Mouse (Mus musculus) right cerebral cortex, postnatal 14 days (tissue): ENCODE measurements around the gene Atp6v0b.
A peak's percentile ranks its signal among the peaks of the same experiment; 100 is the strongest.

Experiments
- DNase-seq: peaks from one replicate; pipeline ENCODE4 v3.0.0; 2022

Gene Atp6v0b

GRCm38 (mm10) chr4:117869317-117869716, 17.8 kb downstream of the Atp6v0b start:
- no peak for DNase-seq

DNA sequence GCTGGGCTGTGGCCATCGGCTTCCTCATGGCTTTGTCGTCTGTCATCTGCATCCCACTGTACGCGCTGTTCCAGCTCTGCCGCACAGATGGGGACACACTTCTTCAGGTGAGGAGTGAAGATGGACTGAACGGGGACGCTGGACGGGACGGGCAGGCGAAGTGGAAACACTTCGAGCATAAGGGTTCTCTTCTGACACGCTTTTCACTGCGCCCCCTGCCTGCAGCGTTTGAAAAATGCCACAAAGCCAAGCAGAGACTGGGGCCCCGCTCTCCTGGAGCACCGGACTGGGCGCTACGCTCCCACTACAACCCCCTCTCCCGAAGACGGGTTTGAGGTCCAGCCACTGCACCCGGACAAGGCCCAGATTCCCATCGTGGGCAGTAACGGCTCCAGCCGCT, 19.3 kb downstream of the Atp6v0b start:
- peak; percentile 65 for DNase-seq

DNA sequence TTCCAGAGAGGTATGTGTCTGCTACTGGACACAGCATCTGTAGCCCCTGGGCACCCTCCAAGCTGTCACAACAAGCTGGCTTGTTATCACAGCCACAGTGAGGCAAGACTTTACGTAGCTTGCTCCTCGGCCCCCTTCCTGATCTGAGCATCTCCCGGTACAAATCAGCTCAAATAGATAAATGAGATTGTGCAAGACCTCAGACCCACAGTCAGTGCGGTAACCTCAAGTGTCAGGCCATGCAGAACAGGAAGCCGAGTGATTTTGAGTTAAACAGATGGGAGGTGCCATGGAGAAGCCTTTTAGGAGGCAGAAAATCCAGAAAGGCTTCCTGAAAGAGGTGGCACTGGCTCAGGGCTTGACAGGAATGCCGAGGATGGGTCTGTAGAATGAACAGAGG, 20.1 kb downstream of the Atp6v0b start:
- no peak for DNase-seq

GRCm38 (mm10) chr4:117866083-117866482, 21.1 kb downstream of the Atp6v0b start:
- DNase-seq, result no peak

DNA sequence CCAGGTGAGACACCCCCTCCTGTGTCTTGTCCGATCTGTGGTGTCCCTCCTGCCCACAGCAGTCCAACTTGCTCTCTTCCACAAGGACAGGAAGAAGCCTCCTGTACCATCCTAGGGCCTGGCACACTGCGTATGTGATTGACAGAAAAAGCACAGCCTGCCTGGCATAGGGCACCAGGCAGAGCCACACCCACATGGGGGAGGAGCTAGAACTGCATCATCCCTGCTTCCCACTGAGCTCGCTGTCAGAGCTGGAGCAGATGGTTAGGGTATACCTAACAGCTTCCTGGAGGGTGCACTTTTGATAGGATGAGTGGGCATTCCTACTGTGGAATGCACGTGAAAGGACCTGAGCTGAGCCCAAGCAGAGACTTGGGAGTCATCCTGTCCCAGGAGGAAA, 24.3 kb downstream of the Atp6v0b start:
- DNase-seq, result peak; percentile 64

GRCm38 (mm10) chr4:117860570-117860969, 26.6 kb downstream of the Atp6v0b start:
- no peak for DNase-seq

DNA sequence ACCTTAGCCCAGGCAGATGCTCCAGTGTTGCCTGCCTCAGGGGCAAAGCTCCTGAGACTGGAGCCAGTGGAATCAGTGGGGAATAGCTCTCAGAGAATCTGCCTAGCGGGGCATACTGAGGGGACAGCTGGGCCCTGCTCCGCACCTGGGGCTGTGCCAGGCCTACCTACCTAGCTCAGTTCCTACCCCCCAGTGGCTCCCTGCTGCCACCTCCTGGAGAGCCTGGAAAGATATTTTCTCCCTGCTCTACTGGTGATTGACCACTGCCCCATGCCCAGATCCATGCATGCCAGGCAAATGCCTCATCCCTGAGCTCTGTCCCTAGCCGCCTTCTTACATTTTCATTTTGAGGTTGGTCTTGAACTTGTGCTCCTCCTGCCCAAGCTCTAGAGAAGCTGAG, 28.3 kb downstream of the Atp6v0b start:
- DNase-seq, result peak; percentile 71

- DNase-seq, result peak; percentile 60
Measured at GRCm38 (mm10) chr4:117855146-117855545, 32.0 kb downstream of the Atp6v0b start.

- no peak for DNase-seq
Measured at GRCm38 (mm10) chr4:117852152-117852868, 34.8 kb downstream of the Atp6v0b start.

DNA sequence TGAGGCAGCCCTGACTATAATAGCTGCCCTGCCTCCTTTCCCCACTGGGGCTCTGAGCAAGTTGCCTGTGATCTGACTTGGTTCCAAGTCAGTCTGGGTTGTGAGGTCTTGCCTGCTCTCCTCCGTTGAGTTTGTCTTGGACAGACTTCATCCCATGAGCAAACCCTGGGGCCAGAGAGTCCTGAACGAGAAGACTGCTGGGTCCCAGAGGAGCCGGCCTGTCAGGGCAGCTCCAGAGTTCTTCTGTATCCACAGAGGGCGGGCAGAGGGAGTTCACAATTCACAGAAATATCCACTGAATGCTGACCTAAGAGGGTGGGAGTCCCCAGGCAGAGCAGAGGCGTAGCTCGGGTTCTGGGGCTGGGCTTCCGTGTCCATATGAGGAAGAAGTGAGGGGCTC, 36.3 kb downstream of the Atp6v0b start:
- DNase-seq, result no peak

GRCm38 (mm10) chr4:117850176-117850575, 37.0 kb downstream of the Atp6v0b start:
- no peak for DNase-seq

DNA sequence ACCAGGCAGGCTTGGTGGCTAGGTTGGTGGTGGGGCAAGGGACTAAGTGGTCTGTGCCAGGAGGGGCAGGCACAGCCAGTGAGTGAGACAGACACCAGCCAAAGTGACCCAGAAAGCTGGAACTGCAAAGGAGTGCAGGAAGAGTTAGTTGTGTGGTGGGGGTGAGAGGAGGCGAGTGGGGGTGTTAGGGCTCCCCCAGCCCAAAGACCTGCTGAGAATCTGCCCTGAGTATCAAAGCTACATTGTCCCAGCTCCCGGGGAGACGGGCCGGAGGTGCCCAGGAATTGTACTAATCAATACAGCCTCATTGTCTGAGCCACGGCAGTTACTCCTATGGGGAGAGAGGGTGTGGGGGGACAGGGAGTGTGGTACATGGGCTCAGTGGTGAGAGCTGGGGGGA, 37.6 kb downstream of the Atp6v0b start:
- no peak for DNase-seq

- no peak for DNase-seq
Measured at GRCm38 (mm10) chr4:117849063-117849462, 38.1 kb downstream of the Atp6v0b start.

GRCm38 (mm10) chr4:117847011-117847410, 40.1 kb downstream of the Atp6v0b start:
- DNase-seq, result peak; percentile 31

DNA sequence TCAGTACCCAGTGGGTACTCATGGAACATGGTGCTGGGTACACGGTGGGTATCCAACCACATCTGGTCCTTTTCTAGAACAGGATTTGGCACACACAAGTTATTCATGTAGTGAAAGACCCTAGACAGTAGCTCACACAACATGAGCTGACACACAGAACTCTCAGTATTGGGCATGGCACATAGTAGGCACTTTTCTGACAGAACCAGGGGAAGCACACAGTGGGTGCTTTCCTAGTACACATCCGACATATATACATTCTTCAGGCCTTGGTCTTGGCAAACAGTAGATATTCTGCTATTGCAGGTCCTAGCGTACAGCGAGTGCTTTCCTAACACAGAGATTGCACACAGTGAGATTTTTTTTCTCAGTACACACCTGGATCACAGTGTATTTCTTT, 40.9 kb downstream of the Atp6v0b start:
- DNase-seq, result no peak

DNA sequence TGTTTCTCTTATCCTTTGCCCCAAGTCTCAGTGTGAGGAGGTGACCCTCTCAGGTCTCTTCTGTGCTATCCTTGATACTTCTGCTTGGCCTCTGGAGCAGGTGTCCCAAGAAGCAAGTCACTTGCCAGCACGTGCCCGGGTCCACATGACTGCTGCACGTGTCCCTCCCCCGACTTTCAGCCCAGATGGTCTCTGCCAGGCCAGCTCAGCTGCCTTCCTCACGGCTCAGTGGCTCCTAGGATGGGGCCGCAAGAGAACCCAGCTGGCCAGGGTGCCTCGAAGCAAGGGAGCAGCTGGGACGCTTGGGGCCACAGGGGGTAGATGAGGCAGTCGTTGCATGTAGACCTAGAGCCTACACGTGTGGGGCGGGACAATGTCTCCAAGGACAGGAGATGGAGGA, 41.8 kb downstream of the Atp6v0b start:
- no peak for DNase-seq

GRCm38 (mm10) chr4:117844467-117844866, 42.7 kb downstream of the Atp6v0b start:
- DNase-seq, result no peak

DNA sequence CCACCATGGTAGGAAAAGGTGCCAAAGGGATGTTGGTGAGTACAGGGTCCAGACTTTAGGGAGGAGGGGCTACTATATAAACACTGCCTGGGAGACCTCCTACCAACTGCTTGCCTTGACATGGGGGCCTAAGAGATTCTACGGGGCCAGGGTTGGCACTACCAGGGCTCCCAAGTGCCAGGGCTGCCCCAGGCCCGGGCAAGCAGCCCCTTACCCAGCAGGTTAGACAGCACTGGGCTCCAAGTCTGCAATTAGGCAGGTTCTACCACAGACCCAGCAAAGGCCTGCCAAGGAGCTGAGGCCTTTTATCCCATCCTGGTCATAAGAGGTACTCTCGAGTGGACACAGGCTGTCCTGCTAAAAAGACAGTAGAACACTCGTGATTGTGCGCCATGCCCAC, 44.0 kb downstream of the Atp6v0b start:
- no peak for DNase-seq

GRCm38 (mm10) chr4:117841566-117841965, 45.6 kb downstream of the Atp6v0b start:
- DNase-seq, result no peak

DNA sequence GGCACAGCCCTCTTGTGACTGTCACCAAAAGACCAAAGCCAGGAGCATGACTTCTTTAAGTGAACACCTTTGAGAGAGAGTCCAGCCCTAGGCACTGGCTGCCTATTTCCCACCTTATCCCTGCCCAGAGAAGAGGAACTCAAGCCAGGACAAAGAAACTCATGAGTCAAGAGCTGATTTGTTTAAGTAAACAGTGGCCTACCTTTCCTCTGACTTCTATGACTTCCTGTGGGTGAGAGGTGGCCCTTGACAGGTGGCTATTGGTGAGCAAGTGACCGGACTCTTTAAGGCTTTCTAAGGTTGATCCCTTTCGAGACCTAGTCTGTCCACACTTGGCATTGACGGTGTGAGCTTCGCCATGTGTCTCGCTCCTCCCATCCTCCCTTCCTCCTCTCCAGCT, 46.3 kb downstream of the Atp6v0b start:
- no peak for DNase-seq

DNA sequence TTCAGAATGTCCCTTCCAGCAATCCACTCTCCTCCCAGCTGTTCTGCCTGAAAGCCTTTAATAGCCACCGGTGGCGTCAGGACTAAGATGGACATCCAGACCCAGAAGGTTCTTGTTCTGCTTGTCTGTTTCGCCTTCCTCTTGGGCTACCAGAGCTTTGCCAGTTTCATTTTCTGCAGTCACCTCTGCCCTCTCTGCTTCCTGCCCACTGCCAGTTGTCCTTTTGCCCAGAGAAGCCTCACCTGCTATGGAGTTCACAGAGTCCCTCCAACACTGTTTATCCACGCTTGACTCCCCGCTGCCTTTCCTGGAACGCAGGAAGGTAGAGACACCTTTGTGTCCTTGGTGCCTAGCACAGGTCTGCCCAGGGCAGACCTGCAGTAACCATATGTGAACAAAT, 47.8 kb downstream of the Atp6v0b start:
- no peak for DNase-seq

DNA sequence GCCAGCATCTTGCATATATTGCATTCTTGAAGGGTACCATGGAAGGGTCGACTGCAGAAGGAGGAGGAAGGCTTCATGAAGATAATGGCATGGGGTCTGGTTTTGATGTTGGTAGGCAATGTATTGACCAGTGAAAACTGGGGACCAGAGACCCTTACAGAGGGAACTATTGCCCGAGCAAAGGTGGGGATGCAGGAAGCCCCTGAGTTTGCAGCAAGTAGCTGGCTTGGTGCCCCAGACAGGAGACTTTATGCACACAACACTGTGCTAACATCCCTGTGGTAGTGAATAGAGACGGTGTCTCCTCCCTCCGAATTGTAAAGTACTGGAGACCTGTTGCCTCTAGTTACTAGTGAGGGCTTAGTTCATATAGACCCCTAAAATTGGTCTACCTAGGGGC, 49.9 kb downstream of the Atp6v0b start:
- no peak for DNase-seq

DNA sequence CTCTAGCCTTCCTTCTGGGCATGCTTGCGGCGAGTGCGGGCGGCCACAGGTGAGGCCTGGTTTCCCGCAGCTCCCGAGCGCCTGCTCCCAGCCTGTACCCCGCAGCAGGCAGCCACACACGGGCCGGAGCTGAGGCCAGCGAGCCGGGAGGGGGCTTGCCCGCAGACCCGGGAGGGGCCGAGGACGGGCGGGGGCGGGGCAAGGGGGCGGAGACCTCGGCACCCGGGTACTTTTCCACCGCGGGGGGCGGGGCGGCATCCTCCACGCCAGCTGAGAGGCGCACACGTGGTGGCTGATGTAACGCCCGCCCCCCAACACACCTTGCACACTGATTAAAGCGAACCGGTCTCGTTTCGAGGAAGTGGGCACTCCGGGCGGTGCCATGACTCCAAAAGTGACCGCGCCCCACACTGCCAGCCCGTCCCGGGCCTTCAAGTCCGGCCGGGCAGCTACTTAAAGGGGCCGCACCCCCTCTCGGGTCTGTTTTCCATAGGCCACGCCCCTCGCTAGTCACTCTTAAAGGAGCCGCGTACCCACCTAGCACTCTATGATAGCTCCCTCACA, 50.8 kb downstream of the Atp6v0b start:
- peak; percentile 92 for DNase-seq

DNA sequence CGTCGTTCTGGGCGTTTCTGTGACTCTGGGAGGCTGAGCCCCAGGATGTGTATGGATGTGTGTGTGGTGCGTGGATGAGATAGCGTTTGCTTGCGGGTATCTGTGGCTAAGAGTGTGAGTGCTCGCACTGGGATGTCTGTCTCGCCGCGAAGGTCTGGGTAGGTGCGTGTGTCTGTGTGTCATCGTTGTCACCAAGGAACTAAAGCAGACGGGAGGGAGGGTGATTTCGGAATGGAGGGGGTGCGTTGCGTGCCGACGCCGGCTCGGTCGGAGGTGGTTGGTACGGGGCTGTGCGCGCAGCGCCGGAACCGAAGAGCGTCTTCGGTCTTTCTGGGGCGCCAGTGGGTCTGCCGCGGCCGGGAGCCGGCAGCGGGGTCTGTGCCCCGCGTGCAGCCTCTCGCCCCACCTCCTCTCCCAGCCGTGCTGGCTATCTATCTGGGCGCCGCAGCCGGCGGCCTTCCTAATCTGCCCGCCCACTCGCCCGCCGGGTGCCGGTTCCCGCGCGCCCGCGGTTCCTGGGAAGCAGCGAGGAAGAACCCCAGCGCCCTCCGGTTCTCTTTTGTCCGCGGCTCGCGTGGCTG, 51.5 kb downstream of the Atp6v0b start:
- peak; percentile 67 for DNase-seq
